Comparison of ENCODE assay signal across 19 mouse cellular contexts in genomic region chr6:29156326-29156725, GRCm38 (mm10). TPM values are rescaled to one million over a fixed set of nuclear protein-coding genes. Genes with fewer than 3 reads are reported as not detected.
A peak's percentile ranks its signal among the peaks of the same experiment; 100 is the strongest.
DNase-seq lines count a peak whose midpoint lies in the region; ATAC-seq lines count a peak whose summit lies in the region.
"Had no signal": no experiment of that assay in that cellular context is flagged by ENCODE, and none has a peak within 500 bp of the region (broad histone marks: within the 10 kb centered on the region; RNA-seq: fewer than 3 reads in every experiment).

No protein-coding gene starts in this region.

- H3K4me2 ChIP-seq in heart, embryonic 11.5 days, result no peak overlapping the region
- no peak overlapping the region for H3K4me2 ChIP-seq in midbrain, embryonic 11.5 days

- no peak overlapping the region for H3K9ac ChIP-seq in heart, embryonic 11.5 days (ENCODE audit: low read depth, low read length)
- H3K9ac ChIP-seq in midbrain, embryonic 11.5 days (ENCODE audit: low read length), result no peak overlapping the region

- no peak overlapping the region for H3K27ac ChIP-seq in heart, embryonic 11.5 days (ENCODE audit: low read depth, low read length)
- H3K27ac ChIP-seq in midbrain, embryonic 11.5 days (ENCODE audit: low read depth, low read length), result no peak overlapping the region
- no peak overlapping the region for H3K27ac ChIP-seq in midbrain, embryonic 10.5 days (replicated peaks)

- ATAC-seq in heart, embryonic 11.5 days (replicated peaks; ENCODE audit: insufficient number of reproducible peaks, low FRiP score, low TSS enrichment), result no peak
- ATAC-seq in midbrain, embryonic 11.5 days (ENCODE audit: low FRiP score), result no peak
- ATAC-seq: activated CD4-positive, CD25-positive, alpha-beta regulatory T cell, adult 4 months; CD4-positive, CD25-positive, alpha-beta regulatory T cell, adult 4 months; Patski had no signal

- WGBS in heart, embryonic 11.5 days (ENCODE audit: insufficient replicate concordance), result 87% methylated on average over 5 of the region's 5 CpGs
- 91% methylated on average over 5 of the region's 5 CpGs for WGBS in midbrain, embryonic 11.5 days
- WGBS in midbrain, embryonic 10.5 days, result 96% methylated on average over 5 of the region's 5 CpGs

- H3K4me3 ChIP-seq in heart, embryonic 11.5 days (ENCODE audit: low read depth, low read length), result no peak overlapping the region
- no peak overlapping the region for H3K4me3 ChIP-seq in midbrain, embryonic 11.5 days (ENCODE audit: low read depth, low read length)
- H3K4me3 ChIP-seq in midbrain, embryonic 10.5 days, result no peak overlapping the region

- no peaks in the 10 kb centered on the region for H3K27me3 ChIP-seq in heart, embryonic 11.5 days (ENCODE audit: control insufficient read depth, insufficient read depth, low read length)
- H3K27me3 ChIP-seq in midbrain, embryonic 11.5 days (ENCODE audit: control insufficient read depth, insufficient read depth, low read length), result no peaks in the 10 kb centered on the region
- H3K27me3 ChIP-seq in midbrain, embryonic 10.5 days (ENCODE audit: low read depth, poor library complexity, severe bottlenecking), result no peaks in the 10 kb centered on the region
- H3K27me3 ChIP-seq: CH12.LX, Patski had no signal

- no peaks in the 10 kb centered on the region for H3K9me3 ChIP-seq in heart, embryonic 11.5 days (replicated peaks; ENCODE audit: control insufficient read depth, low read length)
- no peaks in the 10 kb centered on the region for H3K9me3 ChIP-seq in midbrain, embryonic 11.5 days (ENCODE audit: control insufficient read depth, low read length)
- H3K9me3 ChIP-seq in midbrain, embryonic 10.5 days (replicated peaks), result no peaks in the 10 kb centered on the region
- H3K9me3 ChIP-seq: G1E had no signal

- no peaks in the 10 kb centered on the region for H3K4me1 ChIP-seq in heart, embryonic 11.5 days (ENCODE audit: control insufficient read depth, insufficient read depth, low read length)
- H3K4me1 ChIP-seq in midbrain, embryonic 11.5 days (ENCODE audit: control insufficient read depth, insufficient read depth, low read length), result no peaks in the 10 kb centered on the region
- H3K4me1 ChIP-seq in midbrain, embryonic 10.5 days, result no peaks in the 10 kb centered on the region

- DNase-seq in heart, adult 11 months, result peak; percentile 68
- peak; percentile 75 for DNase-seq in midbrain, embryonic 11.5 days (ENCODE audit: low spot score, missing footprints)
- no peak for DNase-seq in midbrain, embryonic 10.5 days (ENCODE audit: low spot score)
- DNase-seq: adrenal gland, adult 2 months; adrenal gland, adult 8-10 months; adrenal gland, postnatal 10 days; adrenal gland, postnatal 14 days; adrenal gland, postnatal 25 days; adrenal gland, postnatal 36 days; B cell, adult 2 months; cerebellum, adult 11 months; cerebellum, adult 11-12 months; cerebellum, adult 18-20 months had no signal

- peaks cover 31% of the 10 kb centered on the region for H3K36me3 ChIP-seq in heart, embryonic 11.5 days (ENCODE audit: control insufficient read depth, insufficient read depth, low read length)
- H3K36me3 ChIP-seq in midbrain, embryonic 11.5 days (ENCODE audit: control insufficient read depth, insufficient read depth, low read length), result peaks cover 14% of the 10 kb centered on the region; the same call in 1 of the 2 replicates
- H3K36me3 ChIP-seq in midbrain, embryonic 10.5 days, result peaks cover 90% of the 10 kb centered on the region

RNA-seq across cellular contexts. Expression of gene Rbm28, which starts 8.5 kb away (rescaled TPM):
- 39.9 and 43.0 TPM in 2 replicates for polyA plus RNA-seq in heart, embryonic 11.5 days (2014; fragmentation: Nextera tagmentation; extraction: Ambion mirVana)
- 60.5 and 64.4 TPM in 2 replicates for polyA plus RNA-seq in midbrain, embryonic 11.5 days (2014; fragmentation: Nextera tagmentation; extraction: Ambion mirVana)
- polyA plus RNA-seq in midbrain, embryonic 10.5 days (2016; fragmentation: Nextera tagmentation; extraction: Ambion mirVana), result 51.6 and 54.9 TPM in 2 replicates

RNA-seq across cellular contexts. Expression of gene Prrt4, which starts 23.1 kb away (rescaled TPM):
- 1.6 and 1.8 TPM in 2 replicates for polyA plus RNA-seq in heart, embryonic 11.5 days (2014; fragmentation: Nextera tagmentation; extraction: Ambion mirVana)
- 0.53 and 0.58 TPM in 2 replicates for polyA plus RNA-seq in midbrain, embryonic 11.5 days (2014; fragmentation: Nextera tagmentation; extraction: Ambion mirVana)
- 0.83 and 1.1 TPM in 2 replicates for polyA plus RNA-seq in midbrain, embryonic 10.5 days (2016; fragmentation: Nextera tagmentation; extraction: Ambion mirVana)
- polyA plus RNA-seq: activated CD4-positive, CD25-positive, alpha-beta regulatory T cell, adult 4 months; G1E had no signal

RNA-seq across cellular contexts. Expression of gene Impdh1, which starts 59.8 kb away (rescaled TPM):
- 34.3 and 40.4 TPM in 2 replicates for polyA plus RNA-seq in heart, embryonic 11.5 days (2014; fragmentation: Nextera tagmentation; extraction: Ambion mirVana)
- 36.9 and 42.0 TPM in 2 replicates for polyA plus RNA-seq in midbrain, embryonic 11.5 days (2014; fragmentation: Nextera tagmentation; extraction: Ambion mirVana)
- 45.6 and 53.5 TPM in 2 replicates for polyA plus RNA-seq in midbrain, embryonic 10.5 days (2016; fragmentation: Nextera tagmentation; extraction: Ambion mirVana)
